Mouse (Mus musculus) thymus, postnatal 4 days (tissue): Measurements from ENCODE around the gene Olfr1164.

Experiments used
- DNase-seq: peaks from one replicate; pipeline ENCODE4 v3.0.0; 2021

Olfr1164 gene

DNA sequence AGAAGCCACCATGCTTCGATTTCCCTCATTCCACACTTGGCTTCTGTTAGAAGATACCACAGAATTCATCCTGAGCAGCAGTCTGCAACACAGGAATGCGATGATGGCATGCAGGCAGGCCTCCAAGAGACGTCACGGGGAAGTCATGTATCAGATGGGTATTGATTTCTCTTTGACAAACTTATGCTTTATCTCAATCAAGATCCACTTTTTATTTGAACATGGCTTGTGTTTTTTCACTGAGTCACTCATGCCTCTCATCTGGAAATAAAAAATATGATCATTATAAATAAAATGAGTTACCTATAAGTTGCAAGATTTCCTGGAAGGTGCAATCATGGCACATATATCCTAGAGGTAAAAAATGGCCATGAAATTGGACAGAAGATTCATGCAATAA is at the start of gene Olfr1164:
Gene Olfr1164 (minus strand): TSS at position 101 of the 400 bp plus-strand sequence.
- no peak for DNase-seq

- DNase-seq = no peak
Observed at GRCm38 (mm10) chr2:88128172-88128571, 34.4 kb upstream of the Olfr1164 start, which contains the start of gene Olfr1166. Gene Olfr1166, minus strand, starts transcription at chr2:88128272.

DNA sequence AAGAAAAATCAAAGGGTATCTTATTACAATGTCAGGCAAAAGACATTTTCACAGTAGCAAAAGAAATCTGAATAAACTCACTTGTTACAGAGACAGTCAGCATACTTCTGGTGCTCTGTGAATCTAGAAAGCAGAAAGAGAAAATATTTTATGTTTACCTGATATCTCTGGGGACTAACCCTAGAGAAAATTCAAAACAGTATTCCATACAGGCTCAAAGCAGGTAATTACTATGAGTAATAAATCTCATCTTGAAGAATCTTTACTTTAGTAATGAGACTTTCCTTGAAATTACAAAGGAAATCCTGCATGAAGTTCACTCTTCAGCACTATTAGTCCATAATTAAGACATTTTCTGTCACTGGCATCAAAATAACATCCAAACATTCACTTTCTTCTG is 22.0 kb downstream of the Olfr1164 start, which contains the start of gene Olfr1163:
Gene Olfr1163 (minus strand): TSS at position 101 of the 400 bp plus-strand sequence.
- DNase-seq = no peak

DNA sequence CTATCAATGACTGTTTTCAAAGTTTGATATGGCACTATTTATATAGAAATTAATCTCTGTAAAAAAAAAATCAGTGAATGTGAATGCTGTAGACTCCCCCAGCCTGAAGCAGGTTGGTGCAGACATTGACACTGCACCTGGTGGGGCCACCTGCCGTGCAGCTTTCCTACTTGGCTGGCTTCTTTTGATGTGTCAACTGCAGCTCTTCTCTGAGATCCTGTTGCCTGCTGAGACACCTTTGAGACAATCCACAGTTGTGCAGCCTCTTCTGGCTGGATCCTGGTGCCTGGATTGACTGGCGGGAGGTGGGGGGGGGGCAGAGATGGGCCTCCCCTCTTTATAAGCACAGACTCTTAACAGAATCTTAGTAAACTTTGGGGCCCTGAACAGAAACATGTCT is 30.2 kb downstream of the Olfr1164 start:
- no peak for DNase-seq

DNA sequence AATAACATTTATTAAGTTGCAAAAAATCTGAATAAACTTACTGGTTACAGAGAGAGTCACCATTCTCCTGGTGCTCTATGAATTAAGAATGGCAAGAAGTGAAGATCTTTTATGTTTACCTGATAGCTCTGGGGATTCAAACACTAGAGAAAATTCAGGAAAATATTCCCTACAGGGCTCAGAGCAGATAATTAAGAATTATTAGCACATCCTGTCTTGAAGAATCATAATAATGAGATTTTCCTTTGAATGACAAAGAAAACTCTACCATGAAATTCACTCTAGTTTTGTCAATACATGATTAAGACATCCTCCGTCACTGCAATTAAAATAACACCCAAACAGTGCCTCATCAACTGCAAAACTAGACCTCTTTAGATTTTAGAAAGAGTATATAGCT is 42.7 kb downstream of the Olfr1164 start, which contains the start of gene Olfr1162:
Gene Olfr1162 (minus strand): TSS at position 101 of the 400 bp plus-strand sequence.
- DNase-seq = no peak
